Mouse (Mus musculus) A20 (cell line): ENCODE measurements around the gene Stk32b.

Source experiments
- DNase-seq: peaks from one replicate; pipeline ENCODE4 v3.0.0-alpha.2; 2011; ENCODE audit warnings: low read depth, low spot score

Gene Stk32b

DNA sequence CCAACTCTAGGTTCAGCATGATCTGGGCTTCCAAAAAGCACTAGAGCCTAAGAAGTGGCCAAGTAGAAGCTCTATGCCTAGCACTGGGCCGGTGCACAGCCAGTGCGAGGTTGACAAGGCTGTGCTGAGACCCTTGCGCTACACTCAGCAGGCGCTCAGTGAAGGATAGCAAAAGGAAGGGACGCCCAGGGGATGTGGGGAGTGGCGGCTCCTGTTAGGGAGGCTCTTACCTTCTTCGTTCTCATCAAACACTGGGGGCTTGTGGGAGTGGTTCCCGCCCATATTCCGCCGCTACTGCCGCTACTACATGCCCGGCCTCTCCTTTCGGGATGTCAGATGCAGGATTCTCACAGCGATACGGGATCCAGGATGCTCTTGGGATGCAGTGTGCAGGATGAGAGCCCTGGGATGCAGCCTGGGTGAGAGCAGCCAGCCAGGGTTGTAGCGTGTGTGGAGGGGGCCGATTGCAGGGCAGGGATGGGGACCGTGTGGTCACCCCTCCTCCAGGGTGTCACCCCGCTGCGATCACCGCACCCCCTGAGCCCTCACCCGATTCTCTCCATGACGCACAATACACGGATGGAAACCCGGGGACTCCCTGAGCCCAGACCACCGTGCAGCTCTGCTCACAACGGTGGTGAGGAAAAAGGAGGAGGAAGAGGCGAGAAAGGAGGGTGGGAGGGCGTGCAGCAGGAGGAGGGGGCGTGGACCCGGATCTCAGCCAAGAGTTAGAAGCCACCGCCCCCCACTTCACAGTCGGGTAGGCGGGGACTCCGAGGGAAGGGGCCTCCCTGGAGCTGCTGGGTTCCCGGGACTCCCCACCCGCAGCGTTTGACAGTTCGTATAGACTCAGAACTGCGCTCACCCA, at the start of gene Stk32b:
Stk32b (minus strand) TSS at position 667 of the 868 bp plus-strand sequence.
- DNase-seq = no peak

DNA sequence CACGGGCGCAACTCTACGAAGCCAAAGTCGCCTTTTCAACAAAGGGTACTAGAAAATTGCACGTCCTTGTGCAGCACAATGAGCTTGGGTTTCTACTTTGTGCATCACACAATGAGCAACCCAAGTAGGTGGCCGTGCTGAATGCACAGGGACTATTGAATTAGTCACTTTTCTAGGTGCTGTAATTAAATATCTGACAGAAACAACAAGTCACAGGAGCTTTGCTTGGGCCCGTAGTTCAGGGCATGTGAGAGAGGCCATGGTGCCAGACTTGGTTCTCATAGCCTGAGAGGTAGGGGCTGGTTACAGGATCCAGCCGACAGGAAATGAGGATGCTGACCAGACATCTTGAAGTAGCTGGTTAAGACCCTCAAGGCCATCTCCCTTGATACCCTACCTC, 48.9 kb upstream of the Stk32b start:
- DNase-seq = no peak

DNA sequence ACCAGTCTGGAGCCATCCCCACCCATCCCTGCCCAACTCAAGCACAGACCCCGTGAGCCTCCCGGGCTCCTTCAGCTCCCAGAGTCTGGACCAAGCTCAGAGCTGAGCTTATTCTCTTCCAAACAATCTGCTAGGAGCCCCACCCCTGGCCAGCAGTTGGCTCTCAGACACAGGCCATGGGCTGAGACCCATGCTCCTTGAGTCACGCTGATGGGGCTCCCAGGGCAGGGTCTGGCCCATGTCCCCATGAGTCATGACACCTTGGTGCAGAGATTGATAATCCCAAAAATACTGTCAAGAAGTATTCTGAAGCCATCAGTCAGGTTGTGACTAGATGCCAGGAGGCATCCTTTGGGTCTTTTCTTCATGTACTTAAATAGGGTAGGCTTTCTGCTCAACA, 45.1 kb upstream of the Stk32b start:
- DNase-seq = no peak

DNA sequence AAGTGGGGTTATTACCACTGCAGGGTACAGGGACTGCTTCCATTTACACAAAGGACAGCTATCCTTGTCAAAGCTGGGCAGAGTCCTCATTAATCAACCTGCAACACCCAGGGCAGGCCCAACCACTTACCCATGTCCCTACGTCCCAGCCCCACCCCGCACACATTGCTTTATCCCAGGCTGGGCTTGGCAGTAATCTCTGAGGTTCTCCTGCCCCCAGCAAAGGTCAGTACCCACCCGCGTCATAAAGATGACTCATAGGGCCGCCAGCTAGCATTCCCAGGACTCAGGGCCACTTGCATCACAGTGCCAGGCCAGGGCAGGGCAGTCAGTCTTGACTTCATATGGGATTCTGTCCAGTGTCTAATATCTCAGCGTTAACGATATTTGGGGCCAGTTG, 36.4 kb upstream of the Stk32b start:
- no peak for DNase-seq

DNA sequence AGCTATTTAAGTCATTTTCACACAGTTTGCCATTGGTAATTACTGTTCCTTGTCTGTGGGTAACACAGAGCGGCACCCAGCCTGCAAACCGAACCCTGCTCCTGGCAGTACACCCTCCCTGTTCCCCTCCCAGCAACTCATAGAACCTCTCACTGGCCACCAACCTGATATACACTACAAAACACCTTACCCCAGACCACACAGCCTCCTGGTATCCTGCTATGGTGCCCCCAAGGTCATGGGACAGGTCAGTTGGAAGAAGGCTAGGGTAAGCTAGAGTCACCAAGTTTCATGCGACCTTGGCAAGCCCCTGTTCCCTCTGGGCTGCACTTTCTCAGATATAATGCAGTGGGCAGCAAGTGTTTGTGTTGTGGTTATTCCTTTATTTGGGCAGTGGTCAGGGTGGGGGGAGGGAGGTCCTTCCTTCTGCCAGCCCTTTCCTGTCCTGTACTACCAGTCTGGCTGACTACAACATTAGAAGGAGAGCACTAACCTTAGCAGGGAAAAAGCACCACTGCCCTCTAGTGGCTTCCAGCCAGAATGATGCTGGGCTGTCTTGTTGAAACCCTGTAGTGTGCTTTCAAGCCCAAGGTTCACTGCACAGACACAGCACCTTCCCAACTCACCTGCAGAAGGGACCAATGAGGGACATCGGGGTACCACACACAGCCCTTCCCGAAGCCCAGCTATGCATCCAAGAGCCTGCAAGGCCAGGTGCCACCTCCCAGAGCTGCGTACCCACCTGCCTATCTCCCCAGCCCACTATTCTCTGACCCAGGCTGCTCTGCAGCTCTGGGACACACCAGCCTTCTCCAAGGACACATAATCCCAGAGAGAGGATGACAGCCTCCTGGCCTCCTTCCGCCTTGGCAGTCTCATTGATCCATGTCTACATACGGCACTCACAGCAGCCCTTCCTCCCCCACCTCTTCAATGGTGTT, 35.3 kb upstream of the Stk32b start:
- peak; percentile 41 for DNase-seq

DNA sequence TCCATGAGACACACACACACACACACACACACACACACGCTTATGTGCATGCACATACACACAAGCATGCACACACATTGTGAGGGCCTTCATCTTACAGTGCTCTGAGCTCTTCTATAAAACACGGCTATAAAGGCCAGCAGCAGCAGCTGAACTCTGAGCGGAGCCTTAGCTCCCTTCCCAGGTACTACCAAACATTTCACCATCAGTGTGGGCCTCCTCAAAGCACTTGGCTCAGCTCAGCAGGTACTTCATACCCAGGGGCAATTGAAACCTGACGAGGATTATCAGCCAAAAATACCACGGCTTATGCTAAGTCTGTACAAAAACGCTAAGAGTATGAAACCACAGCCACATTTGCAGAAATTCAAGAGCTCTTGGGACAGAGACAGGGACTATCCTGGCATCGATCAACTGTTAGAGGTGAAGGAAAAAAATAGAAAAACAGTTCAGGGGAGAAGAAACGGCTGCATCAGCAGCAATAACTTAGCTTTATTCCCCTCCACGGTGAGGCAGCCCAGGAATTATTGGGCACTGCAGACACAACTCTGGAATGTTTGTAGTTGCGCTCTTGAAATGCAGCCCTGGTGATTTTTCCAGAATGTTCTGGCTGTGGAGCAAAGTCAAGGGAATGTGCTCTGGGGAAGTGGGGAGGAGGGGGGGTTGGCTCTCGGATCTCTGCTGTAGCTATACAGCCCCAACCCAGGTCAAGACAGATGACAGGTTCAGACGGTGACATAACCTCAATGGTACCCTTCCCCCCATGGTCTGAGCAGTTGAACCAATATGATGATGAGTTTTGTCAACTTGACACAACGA, 27.1 kb upstream of the Stk32b start:
- DNase-seq = no peak

DNA sequence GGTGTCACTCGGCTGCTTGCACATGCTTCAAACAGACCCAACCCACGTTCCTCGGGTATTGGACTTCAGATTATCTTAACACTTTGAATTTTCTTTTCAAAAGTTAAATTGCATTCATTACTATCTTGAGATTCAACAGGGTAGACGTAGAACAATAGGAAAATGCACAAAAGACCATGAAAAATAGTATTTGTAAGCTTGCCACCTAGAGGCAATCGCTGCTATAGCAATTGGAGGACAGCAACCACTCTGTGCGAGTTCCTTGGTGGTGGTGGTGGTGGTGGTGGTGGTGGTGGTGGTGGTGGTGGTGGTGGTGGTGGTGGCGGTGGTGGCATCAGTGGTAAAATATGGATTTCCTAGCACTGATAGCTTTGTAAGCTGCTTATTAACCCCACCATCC, 19.2 kb upstream of the Stk32b start:
- no peak for DNase-seq

DNA sequence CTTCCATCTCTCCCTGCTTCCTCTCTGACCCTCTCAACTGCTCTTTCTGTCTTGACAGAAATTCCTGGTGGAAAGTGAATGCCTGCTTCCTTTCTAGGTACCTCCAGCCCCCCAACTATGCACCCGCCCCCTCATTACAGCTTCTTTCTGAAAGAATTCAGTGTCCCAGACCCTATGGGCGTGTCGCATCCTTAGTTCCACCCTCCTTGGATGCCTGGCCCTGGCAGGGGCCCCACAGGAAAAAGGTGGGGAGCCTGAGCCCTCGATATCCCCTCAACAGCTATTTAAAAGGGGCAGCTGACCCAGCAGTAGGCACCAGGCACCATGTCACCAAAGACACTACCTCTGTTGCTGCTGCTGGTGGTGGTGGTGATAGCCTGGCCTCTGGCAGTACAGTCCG, 18.3 kb upstream of the Stk32b start, which contains the start of gene Cytl1:
Cytl1 (plus strand) TSS at position 296 of the 400 bp plus-strand sequence.
- no peak for DNase-seq

DNA sequence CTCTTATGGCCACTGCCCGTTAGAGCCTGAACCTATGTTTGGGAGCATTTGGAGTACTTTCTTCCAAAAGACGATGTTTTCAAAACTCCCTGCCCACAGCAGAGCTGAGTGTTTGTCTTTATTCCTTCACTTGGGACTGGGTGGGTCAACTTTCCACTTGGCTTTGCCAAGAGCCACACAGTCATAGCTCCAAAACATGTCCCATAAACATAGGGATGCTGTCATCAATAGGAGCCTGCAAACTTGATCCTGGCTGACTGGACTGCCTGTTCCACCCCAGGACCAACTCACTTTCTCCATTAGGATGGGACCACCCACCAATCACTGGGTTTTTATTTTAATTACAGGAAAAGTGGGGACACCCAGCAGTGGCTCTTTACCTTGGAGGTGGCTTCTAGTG, 13.8 kb upstream of the Stk32b start:
- no peak for DNase-seq

DNA sequence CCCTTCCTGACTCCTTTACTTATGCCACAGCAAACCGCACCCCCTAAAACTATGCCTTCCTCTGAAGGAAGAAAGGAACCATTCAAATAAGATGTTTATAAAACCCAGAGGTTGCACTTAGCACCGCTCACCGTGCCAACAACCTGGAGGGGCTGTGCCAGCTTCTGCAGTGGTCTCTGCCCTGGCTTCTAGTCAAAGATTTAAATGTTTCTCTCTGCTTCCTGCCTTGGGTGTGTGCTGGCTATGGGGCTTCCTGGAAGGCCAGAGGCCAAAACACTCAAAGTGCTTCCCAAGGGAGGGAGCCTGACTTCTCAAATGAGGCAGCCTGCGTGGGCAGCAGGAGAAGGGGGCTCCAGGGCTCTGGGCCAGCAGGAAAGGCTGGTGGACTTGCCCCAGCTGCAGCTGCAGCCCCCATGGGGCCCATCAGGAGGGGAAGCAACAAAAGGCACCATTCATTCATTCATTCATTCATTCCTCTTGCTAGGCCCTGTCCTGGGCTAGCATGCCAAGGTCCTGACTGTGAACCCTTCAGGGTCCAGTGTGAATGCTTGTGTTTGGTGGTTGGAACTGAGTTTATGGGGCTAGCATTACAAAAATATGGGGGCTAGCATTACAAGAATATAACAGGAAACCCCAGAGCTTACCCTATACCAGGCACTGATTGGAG, 8.4 kb upstream of the Stk32b start:
- DNase-seq = no peak

DNA sequence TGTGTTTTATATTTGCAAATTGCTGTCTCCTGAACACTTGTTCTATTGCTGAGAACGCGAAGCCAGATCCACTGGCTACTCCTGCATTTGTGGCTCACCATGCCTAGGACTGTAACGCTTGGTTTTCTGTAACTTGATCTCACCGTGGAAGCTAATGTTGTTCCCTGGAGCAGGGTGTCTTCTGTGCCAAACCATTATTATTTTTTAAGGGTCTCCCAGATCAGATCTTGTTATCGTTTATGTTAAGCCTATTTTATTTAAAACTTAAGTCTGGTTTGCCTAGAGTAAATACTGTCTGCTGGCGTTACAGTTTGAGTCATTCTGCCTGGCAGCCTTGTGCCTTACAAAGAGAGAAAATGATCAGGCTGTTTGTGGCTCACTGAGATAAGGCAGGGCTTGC, 3.7 kb upstream of the Stk32b start:
- DNase-seq = no peak

DNA sequence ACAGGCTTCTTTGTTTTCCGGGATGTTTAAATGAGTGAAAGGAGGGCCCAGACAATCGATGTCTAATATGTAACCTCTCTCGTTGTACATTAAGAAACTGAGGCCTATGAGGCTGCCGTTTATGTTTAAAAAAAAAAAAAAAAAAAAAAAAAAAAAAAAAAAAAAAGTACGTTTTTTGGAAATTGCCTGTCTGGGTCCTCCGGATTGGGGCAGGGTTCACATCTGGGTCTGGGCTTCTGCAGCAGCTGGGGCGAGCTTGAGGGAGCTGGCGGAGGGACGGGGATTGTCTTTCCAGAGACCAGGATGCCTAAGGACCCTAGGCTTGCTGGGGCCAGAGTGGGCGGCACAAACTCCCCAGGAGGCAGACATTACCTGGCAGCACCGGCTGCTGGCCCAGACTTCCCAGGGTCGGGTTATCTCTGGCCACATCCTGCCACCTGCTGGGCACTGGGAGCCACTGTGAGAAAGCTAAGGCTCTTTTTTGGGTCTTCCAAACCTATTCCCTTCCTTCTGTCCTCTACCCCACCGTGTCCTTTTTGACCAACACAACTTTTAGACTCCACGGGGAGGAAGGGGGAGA, 503 bp upstream of the Stk32b start:
- peak; percentile 27 for DNase-seq

DNA sequence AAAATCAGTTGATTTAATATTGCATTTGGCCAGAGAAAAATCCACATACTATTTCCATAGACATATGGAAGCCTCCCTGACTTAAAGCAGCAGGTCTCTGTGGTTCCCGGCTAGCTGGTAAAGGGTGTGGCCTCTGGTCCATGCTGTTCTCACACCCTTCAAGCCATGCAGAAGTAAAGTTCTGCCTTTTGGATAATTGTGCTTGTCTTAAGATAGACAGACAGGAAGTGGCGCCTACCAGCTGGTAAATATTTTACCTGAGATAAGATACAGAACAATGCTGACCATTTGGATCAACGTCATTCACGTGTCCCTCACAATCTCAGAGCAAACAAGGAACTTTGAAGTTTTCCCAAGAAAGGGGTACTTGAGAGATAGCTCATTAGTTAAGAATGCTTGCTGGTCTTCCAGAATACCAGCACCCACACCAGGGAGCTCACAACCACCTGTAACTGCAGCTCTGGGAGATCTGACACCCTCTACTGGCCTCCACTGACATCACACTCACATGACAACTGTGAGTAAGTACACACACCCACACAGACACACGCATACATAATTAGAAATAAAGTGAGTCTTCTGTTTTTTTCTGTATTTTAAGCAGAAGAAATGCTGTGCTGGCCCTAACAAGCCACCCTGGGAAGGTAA, 7.6 kb downstream of the Stk32b start:
- no peak for DNase-seq

DNA sequence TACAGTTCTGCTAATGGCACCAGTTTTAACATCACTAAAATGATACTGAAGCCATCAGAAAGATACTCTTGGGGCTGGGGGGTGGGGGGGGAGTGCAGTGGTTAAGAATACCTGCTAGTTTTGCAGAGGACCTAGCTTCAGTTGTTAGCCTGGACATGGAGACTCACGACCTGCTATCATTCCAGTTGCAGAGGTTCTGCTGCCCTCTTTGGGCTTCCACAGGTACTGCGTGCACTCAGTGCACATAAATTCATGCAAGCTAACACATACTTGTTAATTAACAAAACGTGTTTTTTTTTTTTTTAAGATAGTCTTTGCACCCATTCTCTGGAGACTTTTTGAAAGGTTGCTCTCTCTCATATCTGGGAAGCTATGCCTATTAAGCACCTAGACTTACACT, 8.8 kb downstream of the Stk32b start:
- peak; percentile 28 for DNase-seq

DNA sequence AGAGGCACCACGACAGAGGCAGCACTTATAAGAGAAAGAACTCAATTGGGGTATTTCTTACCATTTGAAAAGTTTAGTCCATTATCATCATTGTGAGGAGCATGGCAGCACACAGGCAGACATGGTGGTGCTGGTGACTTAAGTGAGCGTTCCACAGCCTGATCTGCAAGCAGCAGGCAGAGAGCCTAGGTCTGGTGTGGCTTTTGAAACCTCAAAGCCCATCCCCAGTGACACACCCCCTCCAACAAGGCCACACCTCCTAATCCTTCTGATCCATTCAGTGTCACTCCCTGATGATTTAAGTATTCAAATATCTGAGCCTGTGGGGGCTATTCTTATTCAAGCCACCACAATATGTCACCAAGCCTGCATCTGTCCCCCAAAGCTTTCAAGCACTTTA, 12.0 kb downstream of the Stk32b start:
- no peak for DNase-seq

DNA sequence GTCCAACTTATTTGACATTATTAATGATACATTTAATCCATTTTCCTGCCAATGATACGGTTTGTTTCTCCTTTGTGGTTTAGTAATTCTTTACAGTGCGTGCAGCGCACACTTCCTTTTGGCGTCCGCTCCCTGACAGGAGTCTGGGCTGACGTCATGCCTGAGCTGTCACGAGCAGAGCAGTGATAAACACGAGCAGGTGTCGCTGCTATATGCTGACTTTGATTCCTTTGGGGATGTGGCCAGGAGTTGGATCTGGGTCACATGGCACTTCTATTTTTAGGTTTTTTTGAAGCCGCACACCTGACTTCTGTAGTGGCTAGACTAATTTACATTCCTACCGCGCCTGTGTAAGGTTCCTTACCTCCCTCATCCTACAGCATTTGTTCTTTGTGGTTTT, 17.2 kb downstream of the Stk32b start:
- DNase-seq = peak; percentile 19

DNA sequence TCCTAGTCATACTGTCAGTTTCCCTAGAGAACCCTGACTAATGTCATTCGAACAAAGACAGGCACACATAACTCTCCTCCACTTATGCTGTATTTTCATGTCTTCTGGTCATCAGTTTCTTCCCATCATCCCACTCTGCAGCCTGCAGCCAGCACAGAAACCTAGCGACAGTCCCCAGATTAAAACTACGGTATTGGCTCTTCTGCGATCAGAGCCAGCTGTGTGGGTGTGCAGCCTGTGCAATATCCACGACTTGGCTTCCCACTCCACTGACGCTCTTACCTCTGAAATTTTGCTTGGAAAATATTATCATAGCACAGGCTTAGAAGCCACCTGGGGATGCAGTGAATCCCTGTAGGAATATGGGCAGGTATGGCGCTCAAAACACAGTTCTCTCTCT, 19.7 kb downstream of the Stk32b start:
- no peak for DNase-seq

DNA sequence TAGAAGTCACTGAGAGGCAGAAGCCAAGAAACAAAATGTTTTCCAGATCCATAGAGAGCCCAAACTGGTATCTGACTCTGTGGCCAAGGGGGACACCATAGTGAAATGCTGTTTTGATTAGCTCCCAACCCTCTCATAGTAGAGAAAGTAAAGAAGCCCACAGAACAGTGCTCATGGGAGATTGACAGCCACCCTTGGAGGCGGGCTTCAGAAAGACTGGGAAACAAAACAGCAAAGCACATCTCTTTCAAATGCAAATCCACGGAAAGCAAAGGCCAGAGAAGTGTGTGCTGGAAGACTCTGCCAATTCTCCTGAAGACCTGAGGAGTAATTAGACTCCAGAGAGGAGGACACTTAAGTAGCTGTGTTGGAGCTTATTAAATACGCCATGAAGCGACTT, 21.2 kb downstream of the Stk32b start:
- DNase-seq = no peak

DNA sequence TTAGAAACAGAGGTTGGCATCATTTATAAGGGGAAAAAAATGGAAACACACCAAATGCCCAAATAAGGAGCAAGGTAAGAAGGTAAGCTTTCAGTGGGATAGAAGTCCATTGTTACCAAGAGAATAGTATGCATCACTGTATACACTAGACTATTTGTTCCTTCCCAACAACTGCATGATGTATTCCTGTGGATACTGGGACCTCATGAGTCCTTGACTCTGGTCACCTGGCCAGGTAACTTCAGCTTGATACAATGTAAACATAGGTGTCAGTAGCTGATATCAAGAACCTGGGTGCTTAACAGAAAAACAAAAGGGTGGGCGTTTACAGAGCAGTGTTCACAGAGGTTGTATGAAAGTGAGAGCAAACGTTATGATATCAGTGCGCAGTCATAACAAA, 24.2 kb downstream of the Stk32b start:
- no peak for DNase-seq

DNA sequence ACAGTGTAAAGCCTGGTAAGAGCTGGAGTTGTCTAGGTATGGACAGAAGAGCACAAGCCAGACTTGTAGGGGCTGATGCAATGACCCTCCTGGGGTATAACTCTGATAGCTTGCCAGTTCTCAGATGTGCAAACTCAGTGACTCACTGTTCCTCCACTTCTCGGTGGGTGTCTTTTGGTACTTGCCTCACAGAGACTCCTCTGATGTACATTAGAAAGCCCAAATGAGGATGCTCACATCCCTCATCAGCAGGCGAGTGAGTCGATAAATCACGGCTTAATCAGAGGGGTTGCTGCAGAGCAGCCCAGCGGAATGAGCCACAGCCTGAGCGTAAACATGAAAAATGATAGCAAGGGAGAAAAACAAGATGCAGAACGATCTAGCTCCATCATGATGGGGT, 46.2 kb downstream of the Stk32b start:
- DNase-seq = no peak
